Mouse (Mus musculus): ENCODE measurements at regions not wholly inside any gene's neighbourhood (a gene's known extent, or its start where the extent isn't known, plus 50 kb on each side); places are given as distances from the start of the nearest gene placed in this dataset.

DNA sequence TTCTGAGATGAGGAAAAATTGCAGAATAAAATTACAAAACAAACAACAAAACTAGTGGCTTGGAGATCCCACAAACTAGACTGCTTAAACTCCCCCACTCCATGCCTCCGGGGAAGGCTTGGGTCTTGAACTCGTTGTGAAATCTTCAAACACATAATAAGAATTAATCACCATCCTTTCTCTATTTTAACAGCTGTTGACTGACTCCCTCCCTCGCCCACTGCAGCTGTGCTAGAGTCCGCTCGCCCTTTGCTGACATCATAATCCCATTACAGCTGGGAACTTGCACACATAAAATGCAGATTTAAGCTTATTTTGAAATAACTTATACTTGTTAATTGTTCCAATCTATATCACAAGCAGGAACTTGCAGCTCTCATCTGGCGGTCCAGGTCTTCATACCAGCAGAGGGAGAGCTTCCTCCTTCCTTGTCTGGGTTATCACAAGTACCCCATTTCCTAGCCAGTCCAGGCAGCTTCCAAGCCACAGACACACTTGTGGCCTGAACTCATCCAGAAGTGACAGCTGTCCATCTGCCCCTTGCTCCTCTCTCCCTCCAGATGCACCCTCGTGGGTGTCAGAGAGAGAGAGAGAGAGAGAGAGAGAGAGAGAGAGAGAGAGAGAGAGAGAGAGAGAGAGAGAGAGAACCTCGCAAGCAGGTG lies 332.9 kb upstream of the Mki67 start:
- DNase-seq (ENCODE audit: low read depth, low spot score) = no peak

DNA sequence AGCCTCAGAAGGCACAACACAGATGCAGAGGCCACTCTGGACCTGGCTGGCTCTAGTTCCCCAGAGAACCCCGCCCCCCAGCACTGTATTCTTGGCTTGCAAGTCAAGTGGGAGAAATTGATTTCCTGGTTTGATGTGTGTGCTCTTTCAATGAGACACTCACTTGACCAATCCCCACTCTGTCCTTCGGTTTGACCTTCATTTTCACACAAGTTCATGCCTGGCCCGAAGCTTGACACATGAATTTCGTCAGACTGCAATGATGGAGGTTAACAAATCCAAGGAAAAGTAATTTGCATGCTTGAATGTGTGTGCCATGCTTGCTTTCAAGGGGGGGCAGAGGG lies 333.4 kb upstream of the Mki67 start:
- no peak for DNase-seq (ENCODE audit: low read depth, low spot score)

DNA sequence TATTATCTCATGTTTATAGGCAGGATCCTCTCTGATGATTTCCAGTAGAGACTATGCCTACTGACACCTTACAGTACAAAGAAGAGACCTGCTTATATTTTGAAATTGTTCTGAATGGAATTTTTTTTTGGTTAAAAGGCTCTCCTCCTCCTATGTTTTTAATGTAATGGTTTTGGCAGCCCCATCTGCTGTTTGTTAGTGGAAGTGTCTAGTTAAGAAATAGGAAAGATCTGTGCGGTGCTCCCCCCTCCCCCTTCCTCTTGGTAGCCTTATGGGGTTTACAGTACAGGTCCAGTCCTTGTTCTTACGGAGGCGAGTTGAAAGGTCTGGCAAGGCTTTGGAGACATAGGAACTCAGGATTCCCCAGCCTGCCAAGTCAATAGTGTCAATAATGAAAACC lies 334.0 kb upstream of the Mki67 start:
- DNase-seq (ENCODE audit: low read depth, low spot score) = no peak

DNA sequence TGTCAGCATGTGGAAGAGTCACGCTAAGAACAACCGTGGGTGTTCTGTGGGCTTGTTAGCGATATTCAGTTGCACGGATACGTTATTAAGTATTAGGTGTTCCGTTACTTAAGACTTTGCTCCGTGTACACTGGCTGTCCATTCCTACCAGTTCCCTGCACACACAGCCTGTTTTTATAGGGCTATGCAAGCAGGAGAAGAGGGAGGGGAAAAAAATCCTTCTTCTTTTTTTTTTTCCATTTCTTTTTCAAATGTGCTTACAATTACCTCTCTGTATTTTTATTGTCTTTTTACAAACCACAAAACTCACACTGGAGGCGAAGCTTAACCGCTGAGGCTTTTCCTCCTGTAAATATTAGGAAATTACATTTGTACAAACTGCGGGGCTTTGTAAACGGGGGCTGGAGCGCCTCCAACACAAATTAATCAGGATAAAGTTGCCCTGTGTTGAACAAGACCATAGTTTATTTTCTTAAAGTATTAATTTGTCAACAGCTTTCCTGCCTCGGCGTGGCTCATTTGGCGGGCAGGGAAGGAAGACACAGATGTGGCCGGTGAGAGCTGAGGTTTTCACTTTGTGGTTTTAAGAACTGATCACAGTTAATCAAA lies 340.8 kb upstream of the Mki67 start:
- DNase-seq (ENCODE audit: low read depth, low spot score) = no peak

DNA sequence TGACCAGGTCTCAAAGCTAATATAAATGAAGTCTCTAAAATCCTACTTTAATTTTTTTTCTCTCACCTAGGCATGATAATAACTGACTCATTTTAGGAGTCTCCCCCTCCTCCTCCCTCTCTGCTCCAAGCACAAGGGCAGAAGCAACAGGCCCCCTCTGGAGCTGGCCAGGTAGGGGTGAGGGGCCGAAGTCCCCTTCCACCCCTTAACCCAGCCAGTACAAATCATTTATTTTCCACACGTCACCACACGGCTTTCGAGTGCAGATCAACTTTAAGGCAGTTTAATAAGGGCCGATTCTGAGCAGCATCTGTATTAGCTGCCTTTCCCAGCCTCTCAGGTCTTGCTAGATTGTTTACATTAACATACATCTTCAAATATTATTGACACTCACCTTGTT lies 342.2 kb upstream of the Mki67 start:
- no peak for DNase-seq (ENCODE audit: low read depth, low spot score)

DNA sequence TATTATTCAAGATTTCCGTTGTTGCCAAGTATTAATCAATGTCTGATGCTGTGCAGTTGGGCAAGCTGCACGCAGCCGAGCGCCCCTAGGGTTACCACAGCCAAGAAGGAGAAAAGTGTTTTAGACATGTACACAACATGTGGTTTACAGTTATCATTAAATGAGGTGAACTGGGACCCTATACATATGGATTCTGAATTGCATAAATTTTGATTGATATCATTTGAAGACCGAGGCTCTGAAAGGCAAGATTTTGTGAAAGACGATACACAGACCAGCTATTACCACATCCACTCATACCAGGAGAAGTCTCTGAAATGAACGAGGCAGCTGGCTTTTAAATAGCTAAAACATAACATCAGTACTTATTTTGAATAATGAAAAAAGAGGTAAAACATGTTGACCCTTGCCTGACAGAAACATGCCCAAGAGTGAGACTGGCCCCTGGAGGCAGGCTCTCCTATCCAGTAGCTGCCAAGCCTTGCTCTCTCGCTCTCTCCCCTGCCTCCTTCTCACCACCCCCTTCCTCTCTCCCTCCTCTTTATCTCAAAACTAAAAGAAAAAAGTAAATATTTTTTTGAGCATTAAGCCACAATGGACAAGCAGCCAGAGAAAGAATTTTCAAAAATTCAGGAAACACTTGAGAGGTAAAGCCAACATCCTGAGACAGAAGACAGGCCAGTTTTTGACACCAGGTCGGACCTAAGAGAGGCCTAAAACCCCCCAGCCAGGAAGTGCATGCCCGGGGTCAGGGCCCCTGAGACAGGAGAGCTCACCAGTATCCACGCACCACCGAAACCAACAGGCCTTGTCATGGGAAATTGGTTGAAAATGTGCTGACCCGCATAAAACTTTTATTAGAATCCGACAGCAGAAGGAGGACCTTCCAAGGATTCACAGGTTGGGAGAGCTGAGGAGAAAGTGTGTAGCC lies 342.9 kb upstream of the Mki67 start:
- no peak for DNase-seq (ENCODE audit: low read depth, low spot score)

DNA sequence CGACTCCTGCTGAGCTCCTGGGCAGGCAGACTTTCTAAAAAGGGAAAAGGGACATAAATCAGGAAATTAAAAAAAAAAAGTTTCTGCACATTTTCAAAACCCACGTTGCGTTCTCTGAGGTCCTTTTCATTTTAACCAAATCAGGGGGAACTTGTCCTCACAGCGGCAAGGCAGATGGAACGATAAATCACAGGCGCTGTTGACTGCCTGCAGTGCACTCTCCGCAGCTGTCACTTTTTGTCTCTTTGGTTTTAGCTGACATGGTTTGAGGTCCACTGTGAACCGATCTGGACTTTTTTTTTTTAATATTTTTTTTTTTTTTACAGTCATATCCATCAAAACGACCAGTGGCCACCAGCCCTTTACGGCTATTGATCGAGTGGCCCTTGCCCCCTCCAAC lies 343.7 kb upstream of the Mki67 start:
- DNase-seq (ENCODE audit: low read depth, low spot score) = no peak

DNA sequence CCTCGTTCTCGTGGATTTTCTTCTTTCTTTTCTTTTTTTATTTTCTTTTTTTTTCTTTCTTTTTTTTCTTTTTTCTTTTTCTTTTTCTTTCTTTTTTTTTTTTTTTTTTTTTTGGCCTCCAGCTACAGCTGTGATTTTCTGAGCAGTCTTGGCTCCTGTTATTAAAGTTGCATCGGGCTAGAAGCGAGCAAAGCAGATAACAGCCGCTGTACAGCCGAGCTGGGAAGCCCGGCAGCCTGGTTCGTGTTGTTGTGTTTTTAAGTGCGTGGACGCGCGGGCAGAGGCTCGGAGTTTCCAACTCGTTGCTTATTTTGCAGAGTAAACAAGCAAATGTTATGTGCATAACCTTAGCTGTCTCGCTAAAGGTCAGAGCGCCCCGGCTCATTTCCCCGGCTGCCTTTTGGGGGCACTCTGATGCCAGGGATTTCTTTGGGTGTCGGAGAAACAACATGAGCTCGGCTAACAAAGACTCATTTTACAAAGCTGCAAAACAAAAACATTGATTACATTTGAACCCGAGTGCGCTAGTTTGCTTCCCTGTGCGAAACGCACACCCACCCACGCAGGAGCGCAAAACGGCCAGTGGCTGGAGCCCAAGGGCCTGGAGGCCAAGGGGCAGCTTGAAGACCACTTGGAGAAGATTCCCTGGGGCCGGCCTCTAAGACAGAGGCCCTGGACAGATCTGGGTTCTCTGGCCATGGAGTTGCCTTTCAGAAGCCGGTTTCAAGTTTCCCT lies 344.3 kb upstream of the Mki67 start:
- DNase-seq (ENCODE audit: low read depth, low spot score) = no peak

DNA sequence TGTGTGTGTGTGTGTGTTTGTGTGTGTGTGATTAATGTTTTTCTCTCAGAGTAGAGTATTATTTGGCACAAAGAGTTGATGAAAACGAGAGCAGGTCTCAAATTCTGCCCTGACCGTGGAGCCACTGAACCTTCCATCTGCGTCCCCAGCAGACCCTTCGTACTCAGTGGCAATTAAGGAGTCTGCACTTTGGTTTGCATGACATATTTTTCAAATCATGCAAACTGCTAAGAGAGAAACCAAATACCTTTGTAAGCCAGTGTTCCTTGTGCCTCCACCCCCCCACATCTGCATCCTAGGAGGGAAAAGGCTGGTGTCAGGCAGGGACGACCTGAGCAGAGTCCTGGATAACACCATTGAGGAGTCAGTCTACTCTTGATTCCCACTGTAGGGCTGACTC lies 346.5 kb upstream of the Mki67 start:
- no peak for DNase-seq (ENCODE audit: low read depth, low spot score)

DNA sequence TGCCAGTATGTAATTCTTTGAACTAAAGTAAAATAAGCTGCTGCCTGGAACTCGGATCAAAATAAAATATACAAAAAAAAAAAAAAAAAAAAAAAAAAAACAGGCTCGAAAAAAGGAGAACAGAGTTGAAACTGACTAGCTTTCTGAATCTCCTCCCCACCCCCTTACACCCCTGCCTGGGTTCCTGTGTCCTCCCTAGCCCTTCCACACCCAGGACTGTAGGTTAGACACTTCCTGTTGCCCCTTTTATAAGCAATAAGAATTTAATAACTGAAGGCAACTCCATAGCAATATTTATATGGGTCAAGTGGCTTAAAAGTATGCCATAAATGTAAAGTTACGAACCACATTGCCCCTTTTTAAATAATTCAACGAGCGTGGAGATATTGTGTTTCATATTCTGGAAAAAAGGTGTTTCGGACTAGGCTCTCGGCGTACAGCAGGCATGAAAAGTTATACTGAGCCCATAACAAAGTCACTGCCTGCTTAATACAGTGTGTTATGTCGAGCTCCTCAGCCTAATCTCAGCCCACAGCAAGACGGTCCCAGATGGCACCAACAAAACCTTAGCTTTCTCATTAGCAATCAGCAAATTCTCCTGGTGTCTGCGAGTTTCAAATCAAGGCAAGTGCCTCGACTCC lies 349.0 kb upstream of the Mki67 start:
- no peak for DNase-seq (ENCODE audit: low read depth, low spot score)

DNA sequence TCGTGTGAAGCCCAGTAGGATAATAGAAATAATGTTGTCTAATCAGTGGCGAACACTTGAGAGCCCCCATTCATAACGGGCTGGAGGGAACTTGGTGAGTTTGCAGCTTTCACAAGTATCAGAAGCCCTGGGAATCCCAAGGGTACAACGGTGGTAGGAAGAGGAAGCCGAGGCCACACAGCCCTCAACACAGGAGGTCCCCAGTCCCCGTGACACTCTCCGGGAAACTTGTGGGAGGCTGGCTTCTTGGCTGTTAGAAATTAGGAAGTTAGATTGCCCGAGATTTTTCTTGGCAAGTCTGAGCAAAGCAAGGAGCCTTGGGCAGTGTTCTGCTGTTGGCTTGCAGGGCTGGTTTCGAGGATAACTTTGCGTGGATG lies 349.5 kb upstream of the Mki67 start:
- DNase-seq (ENCODE audit: low read depth, low spot score) = no peak

DNA sequence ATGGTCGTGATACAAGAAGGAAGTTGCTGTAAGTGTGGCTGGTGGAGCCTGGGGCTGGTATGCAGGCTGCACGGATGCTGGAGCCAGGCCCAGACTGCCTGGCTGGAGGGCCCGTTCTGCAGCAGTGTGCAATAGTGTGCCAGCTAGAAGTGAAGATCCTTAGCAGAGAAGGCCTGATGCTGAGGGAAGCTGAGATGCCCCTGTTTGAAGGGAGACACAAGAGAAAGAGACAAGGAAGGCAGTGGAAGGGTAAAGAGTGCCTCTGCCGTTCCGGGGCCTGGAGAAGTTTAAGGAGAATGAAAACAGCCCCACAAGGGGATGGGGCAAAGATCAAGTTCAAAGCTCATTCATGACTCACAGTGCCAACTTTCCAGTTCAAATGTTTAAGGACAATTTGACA lies 354.7 kb upstream of the Mki67 start:
- no peak for DNase-seq (ENCODE audit: low read depth, low spot score)

DNA sequence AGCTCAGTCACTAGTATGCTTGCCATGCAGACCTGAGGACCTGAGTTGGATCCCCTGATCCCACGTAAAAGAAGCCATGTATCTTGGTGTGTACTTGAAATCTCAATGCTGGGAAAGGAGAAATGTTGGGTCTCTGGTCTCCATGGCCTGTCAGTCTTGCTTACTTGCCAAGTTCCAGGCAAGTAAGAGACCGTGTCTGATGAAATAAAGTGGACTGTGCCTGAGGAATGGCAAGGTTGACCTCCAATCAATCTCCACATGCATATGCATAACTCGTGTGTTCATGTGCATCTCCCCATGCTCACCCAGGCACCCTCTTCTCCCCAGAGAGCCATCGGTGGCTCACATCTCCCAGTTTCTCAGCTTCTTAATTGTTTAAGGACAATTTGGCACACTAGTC lies 355.2 kb upstream of the Mki67 start:
- no peak for DNase-seq (ENCODE audit: low read depth, low spot score)

DNA sequence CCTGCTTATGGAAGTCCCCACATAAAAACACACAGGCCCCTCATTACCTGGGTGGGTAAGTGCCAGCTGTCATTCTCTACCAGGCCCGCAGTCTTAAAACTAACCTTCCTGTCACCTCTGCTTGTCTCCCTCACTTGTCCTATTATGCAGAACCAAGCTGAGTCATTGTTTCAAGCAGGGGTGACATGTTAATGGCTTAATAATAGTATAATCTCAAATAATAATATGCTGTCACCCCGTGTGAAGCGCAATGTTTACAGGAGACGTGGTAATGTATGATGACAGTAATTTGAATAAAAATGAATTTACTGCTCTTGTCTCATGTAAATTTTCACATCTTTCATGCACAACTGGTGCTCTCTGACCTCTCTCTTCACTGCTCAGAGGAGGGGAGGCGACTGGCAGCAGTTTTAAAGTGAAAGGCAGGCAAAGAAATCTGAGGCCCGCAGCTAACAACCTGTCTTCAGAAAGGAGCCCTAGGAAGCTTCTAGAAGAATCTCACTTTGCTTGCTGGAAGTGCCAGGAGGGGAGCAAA lies 357.2 kb upstream of the Mki67 start:
- DNase-seq (ENCODE audit: low read depth, low spot score) = no peak

DNA sequence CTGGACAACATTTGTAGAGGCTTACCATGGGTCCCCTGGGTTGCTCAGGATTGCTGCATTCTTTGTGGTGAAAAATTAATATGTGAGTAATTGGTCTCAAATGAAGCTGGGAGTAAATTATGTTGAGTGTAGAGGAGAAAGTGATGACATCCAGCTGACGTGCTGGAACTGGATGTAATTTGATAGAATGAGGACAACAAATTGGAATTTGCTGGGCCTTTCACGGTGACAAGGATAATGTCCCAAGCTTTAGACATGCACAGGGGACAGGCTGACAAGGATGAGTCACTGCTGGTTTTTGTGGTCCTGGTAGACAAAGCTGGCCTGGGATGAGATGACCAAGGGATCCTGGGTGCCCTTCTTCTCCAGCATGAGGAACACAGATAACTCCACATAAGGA lies 357.9 kb upstream of the Mki67 start:
- no peak for DNase-seq (ENCODE audit: low read depth, low spot score)

DNA sequence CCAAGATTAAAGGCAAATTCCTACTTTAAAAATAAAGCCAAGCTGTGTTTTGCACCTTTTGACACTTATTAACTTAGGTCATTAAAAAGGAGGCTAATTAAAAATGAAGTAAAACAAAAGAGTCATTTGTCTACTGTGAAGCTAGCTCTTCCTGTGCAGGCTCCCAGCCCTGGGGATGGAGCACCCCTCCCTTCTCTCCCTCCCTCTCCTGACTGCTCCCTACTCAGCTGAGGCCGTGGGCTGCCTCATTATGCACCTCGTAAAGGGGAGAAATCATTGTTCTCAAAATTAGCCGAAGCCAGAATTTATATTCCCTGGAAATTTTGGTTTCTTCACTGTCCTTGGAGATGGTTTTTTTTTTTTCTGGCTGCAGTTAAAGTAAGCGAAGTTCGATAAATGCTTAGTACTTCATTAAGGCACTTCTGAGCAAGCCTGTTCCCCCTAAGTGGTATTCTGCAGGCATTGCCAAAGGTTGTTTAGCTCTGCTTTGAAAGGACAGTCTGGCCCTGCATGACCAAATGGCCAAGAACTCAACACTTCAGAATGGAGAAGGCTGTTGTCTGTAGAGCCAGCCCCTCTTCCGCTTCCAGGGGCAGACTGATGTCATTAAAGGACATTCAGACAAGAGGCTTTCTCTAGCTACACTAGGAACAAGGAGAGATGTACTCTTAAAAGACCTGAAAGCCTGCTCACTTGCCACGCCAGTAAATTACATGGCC lies 365.5 kb upstream of the Mki67 start:
- no peak for DNase-seq (ENCODE audit: low read depth, low spot score)

DNA sequence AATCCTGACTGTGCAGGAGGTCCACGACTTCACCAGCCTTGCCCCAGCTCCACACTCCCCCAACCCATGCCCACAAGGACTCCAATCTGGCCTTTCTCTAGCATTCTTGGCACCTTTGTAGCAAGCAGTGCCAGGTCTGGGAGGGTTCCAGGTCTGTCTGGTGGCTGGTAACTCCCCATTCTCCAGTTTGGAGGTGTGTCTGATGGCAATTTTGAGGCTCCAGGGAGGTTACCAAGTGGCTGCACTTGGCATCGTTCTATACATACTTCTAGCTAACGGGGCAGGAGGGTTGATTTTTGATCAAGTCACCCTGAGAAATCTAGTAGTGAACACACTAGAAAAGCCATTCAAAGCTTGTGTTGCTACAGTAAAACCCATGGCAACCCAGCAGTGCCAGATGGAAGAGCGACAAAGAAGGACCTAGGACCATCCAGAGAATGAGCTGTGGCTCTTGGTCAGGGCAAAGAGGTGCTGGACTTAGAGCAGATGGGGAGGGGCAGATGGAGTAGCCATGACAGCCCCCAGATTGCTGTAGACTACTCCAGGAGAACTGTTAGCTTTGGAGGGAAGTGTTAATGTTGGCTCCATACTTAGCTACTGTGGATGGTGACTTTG lies 366.2 kb upstream of the Mki67 start:
- DNase-seq (ENCODE audit: low read depth, low spot score) = no peak

DNA sequence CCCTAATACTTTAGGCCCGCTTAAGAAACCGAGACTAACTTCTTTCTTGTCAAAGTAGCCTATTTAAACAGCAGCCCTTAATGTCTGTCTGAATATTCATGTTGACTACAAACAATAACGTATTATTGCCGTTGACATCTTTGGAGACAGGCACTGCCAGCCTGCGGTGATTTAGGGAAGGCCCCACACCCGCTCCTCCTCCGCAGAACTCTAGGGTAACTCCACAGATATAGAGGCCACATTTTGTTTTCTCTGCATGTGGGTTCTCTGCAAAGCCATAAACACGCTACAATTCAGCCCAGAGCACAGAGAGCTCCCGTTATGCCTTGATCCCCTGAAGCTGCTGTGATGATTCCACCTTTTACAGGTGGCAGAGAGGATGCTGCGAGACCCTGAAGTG lies 366.8 kb upstream of the Mki67 start:
- DNase-seq (ENCODE audit: low read depth, low spot score) = no peak

DNA sequence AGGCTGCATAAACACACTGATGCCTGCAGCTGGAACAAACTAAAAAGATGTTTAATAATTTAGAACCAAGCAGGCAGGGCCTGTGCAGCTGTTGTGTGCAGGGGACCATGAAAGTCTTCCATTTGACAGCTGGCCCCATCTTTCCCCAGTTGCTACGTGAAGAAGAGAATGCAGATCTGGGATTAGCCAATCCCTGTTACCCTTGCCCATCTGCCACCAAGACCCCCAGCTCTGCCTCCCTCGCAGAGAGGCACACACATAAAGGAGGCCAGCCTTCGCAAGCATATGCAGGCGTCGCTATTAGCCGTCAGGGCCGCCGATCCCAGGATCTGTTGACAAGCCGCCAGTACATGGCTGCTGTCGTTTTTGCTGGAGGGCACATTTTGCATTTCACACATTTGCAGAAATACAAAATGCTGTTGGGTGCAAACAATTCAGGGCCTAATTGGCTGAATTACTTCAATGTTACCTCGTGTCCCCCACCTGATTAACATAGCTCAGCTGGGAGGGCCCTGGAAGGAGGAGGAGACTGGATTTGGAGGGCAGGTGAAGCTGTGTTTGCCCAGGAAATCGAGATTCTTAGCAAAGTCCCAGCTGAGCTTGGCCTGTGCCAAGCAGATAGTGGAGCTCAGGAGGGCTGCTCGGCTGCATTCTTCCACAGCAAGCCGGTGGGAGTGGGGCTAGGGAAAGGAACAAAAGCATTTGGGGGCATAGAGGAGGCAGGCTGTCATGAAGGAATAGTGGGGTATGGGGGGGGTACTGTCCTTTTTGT lies 367.6 kb upstream of the Mki67 start:
- no peak for DNase-seq (ENCODE audit: low read depth, low spot score)

DNA sequence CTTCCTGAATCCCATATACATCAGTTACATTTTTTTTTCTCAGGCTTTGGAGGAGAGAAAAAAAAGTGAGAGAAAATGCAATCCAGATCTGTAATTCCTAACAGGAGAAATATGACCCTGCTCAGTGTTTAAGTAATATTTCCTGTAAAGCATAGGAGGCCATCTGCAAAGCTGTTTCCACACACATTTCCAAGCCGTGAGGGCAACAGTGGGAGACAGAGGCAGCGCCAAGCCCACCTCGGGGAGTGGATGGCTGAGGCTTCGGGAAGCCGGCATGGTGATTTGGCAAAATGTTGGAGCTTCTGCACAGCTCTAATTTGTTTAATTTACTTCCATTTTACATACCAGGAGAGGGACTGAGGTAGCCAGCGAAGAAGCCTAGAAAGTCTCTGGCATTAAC lies 372.6 kb upstream of the Mki67 start:
- DNase-seq (ENCODE audit: low read depth, low spot score) = no peak

Data from telencephalon, adult 2 months (tissue).